Mouse (Mus musculus): ENCODE results near the gene AF366264. TPM values are rescaled to one million over a fixed set of nuclear protein-coding genes. Genes with fewer than 3 reads are reported as not detected.
A peak's percentile ranks its signal among the peaks of the same experiment; 100 is the strongest.
"Not testable (repeated sequence)": the region's sequence is repeated elsewhere in the genome, so short reads cannot be mapped to it uniquely, and the experiment has no call there.

The AF366264 gene
- total RNA-seq (2021), result not detected
- long read RNA-seq, experiment 1, result 0 reads
- long read RNA-seq, experiment 2, result 0 reads

GRCm38 (mm10) chr8:13838289-13838688 lies at the start of gene AF366264:
Gene AF366264, minus strand, starts transcription at chr8:13838389.
- not testable (repeated sequence) for DNase-seq

GRCm38 (mm10) chr8:13843286-13843685 lies 5.1 kb upstream of the AF366264 start:
- not testable (repeated sequence) for DNase-seq

- DNase-seq, result no peak
These were observed 9.5 kb downstream of the AF366264 start for GRCm38 (mm10) chr8:13828598-13829172.

DNA sequence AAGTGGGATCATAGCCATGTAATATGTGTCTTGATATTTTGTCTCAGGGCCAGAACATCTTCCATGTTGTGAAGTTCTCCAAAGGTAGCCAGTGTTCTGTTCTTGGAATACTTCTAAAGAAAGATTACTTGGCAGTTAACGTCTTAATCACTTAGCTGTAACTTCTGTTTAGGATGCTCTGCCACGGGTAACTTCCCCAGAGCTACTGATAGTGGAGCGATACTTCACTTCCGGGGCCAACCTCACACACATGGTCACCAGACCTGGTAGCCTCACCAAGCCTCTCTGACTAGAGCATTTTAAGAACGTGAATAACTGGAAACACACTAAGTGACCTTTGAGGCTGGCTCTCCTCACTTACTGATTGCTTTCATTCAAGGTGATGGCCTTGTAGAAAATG lies 38.6 kb downstream of the AF366264 start:
- no peak for DNase-seq

- no peak for DNase-seq
These were observed 40.5 kb downstream of the AF366264 start for GRCm38 (mm10) chr8:13797676-13798075.

DNA sequence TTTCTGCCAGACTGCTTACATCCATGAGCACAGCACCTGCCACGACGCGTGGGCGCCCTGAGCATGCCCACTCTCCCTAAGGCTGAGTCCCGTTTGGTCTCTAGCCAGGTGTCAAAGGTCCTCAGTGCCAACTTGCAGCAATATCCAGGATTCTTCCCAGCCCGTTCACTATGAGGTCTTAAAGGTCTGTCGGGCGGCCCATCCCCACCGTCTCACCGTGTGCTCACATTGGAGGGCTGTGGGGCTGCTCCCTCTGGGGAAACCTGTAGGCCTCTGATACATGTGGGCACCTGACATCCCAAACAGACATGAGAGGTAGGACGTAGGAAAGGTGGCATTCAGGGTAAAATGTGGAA lies 44.5 kb downstream of the AF366264 start:
- no peak for DNase-seq

DNA sequence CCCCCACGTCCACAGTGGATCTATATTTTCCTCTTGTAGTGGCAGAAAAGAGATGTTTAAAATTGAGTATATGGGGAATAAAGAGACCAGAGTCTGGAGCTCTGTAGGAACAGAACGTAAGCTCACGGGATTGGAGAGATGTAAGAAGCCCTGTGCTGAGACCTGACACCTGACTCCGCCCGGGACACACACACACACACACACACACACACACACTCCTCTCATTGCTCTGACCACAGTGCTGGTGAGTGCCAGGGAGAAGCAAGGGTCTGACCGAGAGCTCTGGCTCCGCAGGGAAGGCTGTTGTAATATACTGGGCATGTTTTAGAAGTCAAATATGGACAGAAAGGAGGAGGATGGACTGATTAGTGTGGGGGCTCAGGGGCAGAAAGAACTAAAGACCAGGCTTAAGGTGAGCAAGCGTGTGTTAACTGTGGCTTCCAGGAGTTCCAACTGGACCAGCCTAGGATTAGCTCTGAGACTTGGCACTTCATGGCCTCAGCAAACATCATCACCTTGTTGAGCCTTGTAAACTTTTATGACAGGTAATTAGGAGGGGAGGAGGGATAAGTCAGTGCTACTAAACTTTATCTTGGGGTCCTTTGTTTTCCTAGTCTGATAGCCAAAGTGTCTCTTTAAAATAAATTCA lies 45.0 kb downstream of the AF366264 start:
- no peak for DNase-seq

- DNase-seq, result no peak
These were observed 48.6 kb downstream of the AF366264 start for GRCm38 (mm10) chr8:13789606-13790005.

DNA sequence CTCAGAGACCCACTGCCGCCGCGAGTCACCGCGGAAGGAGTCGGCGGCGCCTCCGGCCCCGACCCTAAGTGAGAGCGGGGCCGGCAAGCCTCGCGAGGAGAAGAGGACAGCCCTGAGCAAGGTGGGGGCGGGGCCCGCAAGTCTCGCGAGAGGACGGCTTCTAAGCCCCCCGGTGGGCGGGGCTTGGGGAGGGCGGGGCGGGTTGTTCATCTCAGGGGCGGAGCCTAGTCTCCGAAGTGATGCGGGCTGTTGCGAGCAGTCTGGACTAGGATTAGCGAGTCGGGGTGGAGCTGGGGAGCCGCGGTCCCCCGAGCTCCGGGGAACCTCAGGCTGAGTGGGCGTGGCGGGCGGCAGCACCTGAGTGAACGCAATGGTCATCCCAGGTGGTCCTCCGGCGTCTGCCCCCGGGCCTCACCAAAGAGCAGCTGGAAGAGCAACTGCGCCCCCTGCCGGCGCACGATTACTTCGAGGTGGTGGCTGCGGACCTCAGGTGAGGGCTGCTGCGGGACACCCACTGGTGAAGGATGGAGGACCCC lies 52.4 kb downstream of the AF366264 start:
- peak; percentile 100 for DNase-seq

- DNase-seq, result peak; percentile 89
These were observed 52.9 kb downstream of the AF366264 start, which contains the start of gene Upf3a for GRCm38 (mm10) chr8:13785250-13785763. Gene Upf3a, plus strand, starts transcription at chr8:13785615.

Other genes starting within 250 kb of the AF366264 start
- 10 to 100 TPM; 20.4 to 34.0 TPM for gene Rasa3, start 160.8 kb downstream of the AF366264 start, total RNA-seq (2021)
- not detected for gene Cfap97d2, start 132.5 kb downstream of the AF366264 start, total RNA-seq (2021)
- gene Cdc16, start 80.7 kb downstream of the AF366264 start, total RNA-seq (2021), result 10 to 100 TPM; 41.8 to 46.6 TPM
- gene Upf3a, start 52.8 kb downstream of the AF366264 start, total RNA-seq (2021), result 10 to 100 TPM; 14.8 to 17.4 TPM
- 10 to 100 TPM in 1 of 2 experiments, 1 to 10 TPM in 1; 9.8 to 12.3 TPM for gene Champ1, start 31.3 kb upstream of the AF366264 start, total RNA-seq (2021)
- gene Coprs, start 51.9 kb upstream of the AF366264 start, total RNA-seq (2021), result 10 to 100 TPM in 1 of 2 experiments, 1 to 10 TPM in 1; 9.4 to 10.0 TPM

Measured in gastrocnemius, postnatal 10 days (tissue).